Mouse (Mus musculus) layer of hippocampus, postnatal 10 days (tissue): Measurements from ENCODE around the gene Kcnk13. TPM values are rescaled to one million over a fixed set of nuclear protein-coding genes. Genes with fewer than 3 reads are reported as not detected.

Experiments
- DNase-seq, 2 experiments: peaks; one replicate each; pipeline ENCODE4 v3.0.0; 2021; ENCODE audit warnings: low spot score in 2 of 2
- long read RNA-seq: library from polyadenylated mRNA; stranded (forward); transcript quantifications from one replicate; pipeline ENCODE4 v2.0.0, GENCODE M21; 2023
- total RNA-seq, 2 experiments: library from RNA; stranded (reverse); gene quantifications; 2 replicates each; pipeline ENCODE4 v1.2.3; 2021

Gene Kcnk13
- 1 to 10 TPM; 3.3 to 3.7 TPM for total RNA-seq
- long read RNA-seq, partial matches to known transcripts, result 8 of 9 reads
- long read RNA-seq, other reads (novel, unspliced or antisense), result 0 of 9 reads

- DNase-seq, result peak; percentile 68 to 80
Observed at GRCm38 (mm10) chr12:99964301-99965202, at the start of gene Kcnk13. Gene Kcnk13 (plus strand): TSS chr12:99964499.

GRCm38 (mm10) chr12:99917800-99918427 is 46.4 kb upstream of the Kcnk13 start:
- no peak for DNase-seq

GRCm38 (mm10) chr12:99919636-99920035 is 44.7 kb upstream of the Kcnk13 start:
- no peak for DNase-seq

- DNase-seq, result no peak
Observed at GRCm38 (mm10) chr12:99921045-99921444, 43.3 kb upstream of the Kcnk13 start.

- no peak for DNase-seq
Observed at GRCm38 (mm10) chr12:99923131-99923606, 41.1 kb upstream of the Kcnk13 start.

GRCm38 (mm10) chr12:99923703-99924102 is 40.6 kb upstream of the Kcnk13 start:
- no peak for DNase-seq

- no peak for DNase-seq
Observed at GRCm38 (mm10) chr12:99928311-99928710, 36.0 kb upstream of the Kcnk13 start.

- DNase-seq, result no peak
Observed at GRCm38 (mm10) chr12:99929160-99929559, 35.1 kb upstream of the Kcnk13 start.

GRCm38 (mm10) chr12:99932245-99932644 is 32.1 kb upstream of the Kcnk13 start:
- DNase-seq, result no peak

GRCm38 (mm10) chr12:99933630-99934029 is 30.7 kb upstream of the Kcnk13 start:
- DNase-seq, result no peak

GRCm38 (mm10) chr12:99935403-99935802 is 28.9 kb upstream of the Kcnk13 start:
- no peak for DNase-seq

- DNase-seq, result no peak
Observed at GRCm38 (mm10) chr12:99938476-99938875, 25.8 kb upstream of the Kcnk13 start.

GRCm38 (mm10) chr12:99939179-99939578 is 25.1 kb upstream of the Kcnk13 start:
- no peak for DNase-seq

GRCm38 (mm10) chr12:99940704-99941103 is 23.6 kb upstream of the Kcnk13 start:
- DNase-seq, result no peak

- DNase-seq, result no peak
Observed at GRCm38 (mm10) chr12:99942441-99942840, 21.9 kb upstream of the Kcnk13 start.

- DNase-seq, result peak; percentile 81 to 83
Observed at GRCm38 (mm10) chr12:99952928-99953327, 11.4 kb upstream of the Kcnk13 start.

GRCm38 (mm10) chr12:99956411-99956810 is 7.9 kb upstream of the Kcnk13 start:
- DNase-seq, result no peak

- DNase-seq, result peak in 1 of 2 experiments; percentile 42
Observed at GRCm38 (mm10) chr12:99958068-99959060, 5.9 kb upstream of the Kcnk13 start.

GRCm38 (mm10) chr12:99959291-99959690 is 5.0 kb upstream of the Kcnk13 start:
- DNase-seq, result no peak

- no peak for DNase-seq
Observed at GRCm38 (mm10) chr12:99959930-99960329, 4.4 kb upstream of the Kcnk13 start.

GRCm38 (mm10) chr12:99960675-99961074 is 3.6 kb upstream of the Kcnk13 start:
- DNase-seq, result no peak
